Mouse (Mus musculus) forebrain, embryonic 12.5 days (tissue): ENCODE measurements around the gene Exosc5. TPM values are rescaled to one million over a fixed set of nuclear protein-coding genes. Genes with fewer than 3 reads are reported as not detected.

Source experiments
- ATAC-seq: fragments of 200-750 bp; cut with Nextera tagmentation; 2 replicates; pipeline ENCODE4 v1.8.0; 2017; ENCODE audit warnings: moderate TSS enrichment; ENCODE audit not compliant: low FRiP score
- H3K27ac ChIP-seq: fragments of 300-500 bp; sonication (generic); 2 replicates; pipeline ENCODE4 v1.5.1; 2016; ENCODE audit warnings: mild to moderate bottlenecking
- H3K27me3 ChIP-seq: fragments of 300-500 bp; sonication (generic); 2 replicates; pipeline ENCODE4 v1.6.1; 2016; ENCODE audit warnings: mild to moderate bottlenecking
- H3K36me3 ChIP-seq: fragments of 300-500 bp; sonication (generic); replicated peaks from 2 replicates; pipeline ENCODE4 v1.6.1; 2016; ENCODE audit warnings: mild to moderate bottlenecking
- H3K4me1 ChIP-seq: fragments of 300-500 bp; sonication (generic); 2 replicates; pipeline ENCODE4 v1.6.1; 2016
- H3K4me2 ChIP-seq: fragments of 300-500 bp; sonication (generic); 2 replicates; pipeline ENCODE4 v1.6.1; 2016; ENCODE audit warnings: mild to moderate bottlenecking, moderate library complexity
- H3K4me3 ChIP-seq: fragments of 300-500 bp; sonication (generic); replicated peaks from 2 replicates; pipeline ENCODE4 v1.5.1; 2016; ENCODE audit warnings: mild to moderate bottlenecking
- H3K9ac ChIP-seq: fragments of 300-500 bp; sonication (generic); 2 replicates; pipeline ENCODE4 v1.6.1; 2016; ENCODE audit warnings: mild to moderate bottlenecking
- H3K9me3 ChIP-seq: fragments of 300-500 bp; sonication (generic); 2 replicates; pipeline ENCODE4 v1.6.1; 2016
- WGBS: fragments of 180-500 bp; shearing (Covaris S2); methylation state at CpG from one replicate; pipeline ENCODE4 v1.1.7; 2016; 5-methylcytosine and 5-hydroxymethylcytosine counted together
- polyA plus RNA-seq: library from polyadenylated mRNA; unstranded; fragments of >200 nt; fragmentation: Nextera tagmentation; extraction: Ambion mirVana; gene quantifications from 2 replicates; pipeline ENCODE4 v1.2.1, GENCODE M21; 2016

Gene Exosc5
- polyA plus RNA-seq, 1 experiment from 2014 or later: 51.1 TPM

DNA sequence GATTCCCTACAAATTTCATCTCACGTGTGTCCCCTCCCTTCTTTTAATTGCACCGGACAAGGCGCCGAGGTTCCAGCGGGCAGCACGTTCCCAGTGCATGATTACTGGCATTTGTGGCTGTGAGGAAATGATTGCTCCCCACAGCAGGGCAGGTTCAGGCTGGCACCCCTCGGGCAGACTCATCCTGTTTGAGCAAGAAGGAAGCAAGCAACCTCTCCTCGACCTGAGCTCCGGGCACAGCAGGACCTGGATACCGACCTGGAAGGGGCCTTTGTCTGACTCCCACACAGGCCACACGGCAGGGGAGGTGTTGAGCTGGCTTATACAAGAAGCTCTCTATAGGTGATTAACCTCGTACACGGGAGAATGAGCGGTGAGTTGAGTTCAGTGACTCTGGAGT lies 13.9 kb upstream of the Exosc5 start:
- Histone ChIP-seq H3K9me3 (no peaks in the 10 kb centered on the region), H3K4me3 (no peak overlapping the region), H3K4me1 (peaks cover 4% of the 10 kb centered on the region; the same call in 1 of the 2 replicates), H3K36me3 (no peaks in the 10 kb centered on the region), H3K27me3 (no peaks in the 10 kb centered on the region), H3K9ac (no peak overlapping the region), H3K4me2 (no peak overlapping the region), H3K27ac (no peak overlapping the region)
- no peak for ATAC-seq
- WGBS: 35% methylated on average over 14 of the region's 14 CpGs

DNA sequence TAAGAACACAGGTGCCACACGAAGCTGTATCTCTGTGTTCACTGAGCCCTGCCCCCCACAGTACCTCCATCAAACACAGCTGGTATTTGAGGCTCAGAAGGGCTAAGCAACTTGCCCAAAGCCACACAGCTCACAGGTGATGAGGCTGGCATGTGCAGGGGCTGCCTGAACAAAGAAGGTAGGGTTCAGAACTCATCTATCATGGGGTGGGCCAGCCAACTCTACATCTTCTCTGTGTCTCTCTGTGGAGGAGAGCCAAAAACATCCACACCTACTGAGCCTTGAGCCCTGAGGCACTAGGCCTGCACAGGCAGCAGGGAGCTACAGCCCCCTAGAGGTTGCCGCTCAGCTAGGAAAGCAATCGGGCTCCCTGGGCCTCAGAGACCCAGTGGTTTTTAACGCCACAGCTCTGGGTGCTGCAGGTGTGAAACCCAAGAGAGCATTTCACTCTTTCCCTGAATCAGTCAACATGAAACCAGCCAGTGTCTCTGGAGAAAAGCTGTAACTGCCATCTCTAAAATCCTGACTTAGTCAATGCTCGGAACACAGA lies 11.3 kb upstream of the Exosc5 start:
- Histone ChIP-seq H3K4me2 (no peak overlapping the region), H3K27me3 (no peaks in the 10 kb centered on the region), H3K4me1 (peaks cover 4% of the 10 kb centered on the region; the same call in 1 of the 2 replicates), H3K9me3 (no peaks in the 10 kb centered on the region), H3K27ac (no peak overlapping the region), H3K9ac (no peak overlapping the region), H3K4me3 (no peak overlapping the region), H3K36me3 (no peaks in the 10 kb centered on the region)
- ATAC-seq: no peak
- 63% methylated on average over 5 of the region's 5 CpGs for WGBS

DNA sequence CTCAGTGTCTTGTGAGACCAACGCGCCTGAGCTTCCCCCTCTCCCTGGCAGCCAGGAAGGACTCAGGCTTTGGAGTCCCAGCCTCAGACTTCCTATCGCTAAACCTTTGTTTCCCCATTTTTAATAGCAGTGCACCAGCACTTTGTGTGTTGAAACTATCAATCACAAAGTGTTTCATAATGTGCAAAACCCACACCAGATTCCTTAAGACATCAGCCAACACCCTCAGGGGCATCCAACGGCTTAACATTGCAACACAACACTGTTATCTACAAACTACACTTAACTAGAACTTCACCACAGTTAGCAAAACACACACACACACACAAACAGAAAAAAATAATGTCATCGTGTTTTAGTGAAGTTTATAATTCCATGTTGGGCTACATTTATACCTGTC lies 9.1 kb upstream of the Exosc5 start:
- H3K9me3 ChIP-seq: no peaks in the 10 kb centered on the region
- H3K27me3 ChIP-seq: no peaks in the 10 kb centered on the region
- no peak overlapping the region for H3K9ac ChIP-seq
- H3K27ac ChIP-seq: no peak overlapping the region
- no peak overlapping the region for H3K4me2 ChIP-seq
- no peaks in the 10 kb centered on the region for H3K36me3 ChIP-seq
- no peak for ATAC-seq
- H3K4me1 ChIP-seq: peaks cover 4% of the 10 kb centered on the region; the same call in 1 of the 2 replicates
- WGBS: 80% methylated on average over 5 of the region's 5 CpGs
- H3K4me3 ChIP-seq: no peak overlapping the region

DNA sequence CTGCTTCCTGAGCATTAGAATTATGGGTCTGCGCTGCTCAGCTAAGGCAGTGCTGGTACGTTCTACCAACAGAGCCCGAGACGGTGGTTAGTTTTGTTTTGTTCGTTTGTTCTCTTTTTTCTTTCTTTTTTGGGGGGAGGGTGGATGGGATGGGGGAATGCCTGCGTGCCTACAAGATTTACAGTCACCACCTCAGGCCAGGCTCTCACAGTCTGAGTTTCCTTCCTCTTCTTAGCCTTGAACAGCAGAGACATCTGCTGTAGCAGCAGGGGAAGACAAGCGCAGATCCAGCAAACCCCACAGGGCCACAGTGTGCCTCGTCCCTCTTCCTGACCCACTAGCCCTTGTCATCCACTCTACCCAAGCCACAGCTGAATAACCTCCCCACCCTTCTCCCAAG lies 7.7 kb upstream of the Exosc5 start:
- 94% methylated on average over 8 of the region's 8 CpGs for WGBS
- ATAC-seq: no peak
- Histone ChIP-seq H3K9me3 (no peaks in the 10 kb centered on the region), H3K36me3 (no peaks in the 10 kb centered on the region), H3K27me3 (no peaks in the 10 kb centered on the region), H3K27ac (no peak overlapping the region), H3K4me2 (no peak overlapping the region), H3K4me3 (no peak overlapping the region), H3K4me1 (peaks cover 4% of the 10 kb centered on the region; the same call in 1 of the 2 replicates), H3K9ac (no peak overlapping the region)

DNA sequence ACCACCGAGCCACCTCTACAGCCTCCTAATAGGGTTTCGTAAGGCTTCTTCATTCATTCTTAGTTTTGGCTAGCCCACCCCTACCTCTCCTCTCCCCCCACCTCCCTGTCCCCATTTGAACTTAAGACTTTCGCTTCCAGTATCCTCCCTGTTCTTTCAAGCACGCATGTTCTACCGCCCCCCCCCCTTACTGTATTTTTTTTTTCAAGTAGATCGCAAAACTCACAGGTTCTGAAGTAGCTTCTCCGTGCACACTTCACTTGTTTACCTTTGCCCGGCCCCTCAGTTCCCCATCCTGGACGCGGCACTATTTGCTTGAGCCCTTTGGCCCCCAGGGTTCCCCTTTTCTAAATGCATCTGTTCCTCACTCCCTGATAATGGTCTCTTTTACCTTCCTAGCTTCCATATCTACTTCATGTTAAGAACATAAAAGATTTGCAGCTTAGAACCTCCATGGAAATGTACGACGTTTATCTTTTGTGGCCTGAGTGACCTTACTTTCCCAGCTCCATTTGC lies 6.7 kb upstream of the Exosc5 start:
- Histone ChIP-seq H3K27ac (no peak overlapping the region), H3K27me3 (no peaks in the 10 kb centered on the region), H3K9me3 (no peaks in the 10 kb centered on the region), H3K9ac (no peak overlapping the region), H3K4me2 (no peak overlapping the region), H3K4me1 (peaks cover 8% of the 10 kb centered on the region; the same call in 1 of the 2 replicates), H3K4me3 (no peak overlapping the region), H3K36me3 (no peaks in the 10 kb centered on the region)
- no peak for ATAC-seq
- WGBS: 93% methylated on average over 12 of the region's 12 CpGs

DNA sequence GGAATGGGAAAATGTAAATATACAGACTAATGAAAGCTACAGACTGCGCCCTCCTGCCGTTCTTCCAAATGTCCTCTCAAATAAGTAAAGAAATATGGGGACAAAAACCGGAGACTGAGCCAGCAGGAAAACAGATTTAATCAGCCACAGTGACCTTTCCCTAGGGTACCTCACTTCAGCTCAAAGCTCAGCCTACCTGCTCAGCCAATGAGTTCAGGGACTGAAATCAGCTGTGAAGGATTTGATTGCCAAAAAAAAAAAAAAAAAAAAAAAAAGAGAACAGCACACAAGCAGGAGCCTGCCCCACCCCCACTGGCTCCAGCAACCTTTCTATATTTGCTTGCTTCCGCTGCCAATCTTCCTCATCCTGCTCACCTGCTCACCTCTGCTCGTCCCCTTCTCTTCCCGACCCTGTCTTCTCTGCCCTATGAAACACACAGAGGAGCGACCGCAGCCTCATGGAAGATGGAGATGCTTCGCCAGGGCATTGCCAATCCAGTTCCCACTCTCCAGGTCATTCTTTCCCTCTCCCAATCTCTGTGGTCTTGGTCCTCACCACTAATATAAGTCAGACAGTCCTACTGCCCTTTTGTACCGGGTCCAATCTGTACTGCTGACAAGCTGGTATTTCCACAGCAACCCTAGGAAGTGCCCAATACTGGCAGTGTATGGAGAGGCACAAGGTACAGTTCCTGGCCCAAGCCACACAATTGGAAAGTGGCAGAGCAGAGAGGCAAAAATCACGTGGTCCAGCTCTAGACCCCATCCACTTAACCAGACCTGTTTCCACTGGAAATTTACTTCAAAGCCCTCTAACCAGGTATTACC lies 3.1 kb upstream of the Exosc5 start:
- H3K27ac ChIP-seq: no peak overlapping the region
- no peak overlapping the region for H3K9ac ChIP-seq
- ATAC-seq: no peak
- H3K36me3 ChIP-seq: no peaks in the 10 kb centered on the region
- no peak overlapping the region for H3K4me2 ChIP-seq
- no peak overlapping the region for H3K4me3 ChIP-seq
- peaks cover 23% of the 10 kb centered on the region for H3K4me1 ChIP-seq
- no peaks in the 10 kb centered on the region for H3K27me3 ChIP-seq
- no peaks in the 10 kb centered on the region for H3K9me3 ChIP-seq
- 85% methylated on average over 11 of the region's 11 CpGs for WGBS

DNA sequence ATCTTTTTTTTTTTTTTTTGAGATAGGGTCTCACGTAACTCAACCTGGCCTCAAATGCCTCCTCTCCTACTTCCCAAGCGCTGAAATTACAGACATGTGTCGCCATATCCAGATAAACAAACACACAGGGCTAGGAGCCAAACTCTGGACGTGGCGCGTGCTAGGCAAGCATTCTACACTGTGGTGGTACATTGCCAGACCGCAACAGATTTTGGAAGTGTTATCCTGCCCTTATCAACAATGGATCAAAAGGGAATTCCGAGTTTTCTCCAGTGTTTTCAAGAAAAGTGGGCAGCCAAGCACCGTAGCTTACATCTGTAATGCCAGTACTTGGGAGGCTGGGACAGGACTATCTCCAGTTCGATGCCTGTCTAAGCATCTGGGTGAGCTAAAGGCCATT lies 1.2 kb upstream of the Exosc5 start:
- H3K9ac ChIP-seq: peak overlapping the region; percentile 53
- H3K4me2 ChIP-seq: peak overlapping the region; percentile 73
- H3K36me3 ChIP-seq: no peaks in the 10 kb centered on the region
- 42% methylated on average over 10 of the region's 10 CpGs for WGBS
- H3K4me1 ChIP-seq: peaks cover 23% of the 10 kb centered on the region
- H3K27me3 ChIP-seq: no peaks in the 10 kb centered on the region
- H3K9me3 ChIP-seq: no peaks in the 10 kb centered on the region
- H3K4me3 ChIP-seq: peak overlapping the region; percentile 66
- no peak overlapping the region for H3K27ac ChIP-seq
- ATAC-seq: no peak

DNA sequence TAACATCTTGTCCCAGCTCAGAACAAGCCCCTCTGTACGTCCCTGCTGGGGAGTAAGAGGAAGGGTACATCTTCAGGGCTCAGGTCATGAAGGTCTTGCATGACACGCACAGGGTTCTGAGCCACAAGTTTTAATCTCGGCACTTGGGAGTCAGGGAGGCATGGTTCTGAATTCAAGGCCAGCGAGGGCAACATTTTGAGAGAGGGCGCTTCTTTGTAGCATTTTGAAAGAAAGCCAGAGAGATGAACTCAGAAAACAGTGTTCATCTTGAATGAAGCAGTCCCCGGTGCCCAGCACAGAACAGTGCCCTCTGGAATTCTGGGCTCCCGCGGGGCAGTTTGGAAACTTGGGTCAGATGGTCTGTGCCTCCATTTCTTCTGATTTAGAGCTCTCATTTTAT lies 7.4 kb downstream of the Exosc5 start:
- WGBS: 95% methylated on average over 8 of the region's 8 CpGs
- ATAC-seq: no peak
- Histone ChIP-seq H3K27me3 (no peaks in the 10 kb centered on the region), H3K4me2 (no peak overlapping the region), H3K27ac (no peak overlapping the region), H3K4me3 (no peak overlapping the region), H3K4me1 (no peaks in the 10 kb centered on the region), H3K36me3 (peaks cover 49% of the 10 kb centered on the region), H3K9me3 (no peaks in the 10 kb centered on the region), H3K9ac (no peak overlapping the region)

DNA sequence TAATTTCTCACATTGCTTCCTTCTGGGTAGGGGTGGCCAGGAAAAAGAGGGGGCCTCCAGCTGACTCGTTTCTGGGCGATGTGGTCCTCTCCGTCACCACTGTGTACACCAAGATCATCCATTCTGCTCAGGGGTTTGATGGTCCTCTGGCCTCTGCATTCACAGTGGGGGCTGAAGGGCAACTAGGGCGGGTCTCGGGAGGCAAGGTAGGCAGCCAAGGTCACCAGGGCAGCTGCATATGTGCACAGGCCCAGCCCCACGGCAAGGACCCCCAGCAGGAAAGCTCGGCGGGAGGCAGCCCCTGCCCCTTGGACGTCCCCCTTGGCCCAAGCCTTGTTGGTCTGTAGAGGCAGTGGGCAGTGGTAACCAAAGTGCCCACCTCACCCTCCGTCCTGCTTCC lies 10.2 kb downstream of the Exosc5 start:
- no peak for ATAC-seq
- Histone ChIP-seq H3K4me1 (no peaks in the 10 kb centered on the region), H3K27ac (no peak overlapping the region), H3K36me3 (peaks cover 38% of the 10 kb centered on the region), H3K27me3 (peaks cover 13% of the 10 kb centered on the region), H3K4me2 (no peak overlapping the region), H3K4me3 (no peak overlapping the region), H3K9ac (no peak overlapping the region), H3K9me3 (no peaks in the 10 kb centered on the region)
- 86% methylated on average over 10 of the region's 10 CpGs for WGBS

DNA sequence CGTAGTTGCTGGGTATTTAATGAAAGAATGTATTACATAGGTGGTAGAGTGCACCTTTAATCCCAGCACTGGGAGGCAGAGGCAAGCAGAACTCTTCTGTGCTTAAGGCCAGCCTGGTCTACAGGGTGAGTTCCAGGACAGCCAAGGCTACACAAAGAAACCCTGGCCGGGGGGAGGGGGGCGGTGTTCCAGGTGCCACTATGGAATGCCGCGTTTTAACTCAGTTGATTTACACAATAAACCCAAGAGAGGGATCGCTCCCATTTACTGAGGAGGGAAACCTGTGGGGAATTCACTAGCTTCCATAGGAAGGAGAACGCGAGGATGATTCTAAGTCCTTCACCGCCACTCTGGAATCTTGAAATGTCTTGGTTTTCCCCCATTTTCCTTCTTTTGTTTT lies 10.7 kb downstream of the Exosc5 start:
- no peak for ATAC-seq
- no peaks in the 10 kb centered on the region for H3K9me3 ChIP-seq
- no peak overlapping the region for H3K4me3 ChIP-seq
- peaks cover 4% of the 10 kb centered on the region; the same call in 1 of the 2 replicates for H3K4me1 ChIP-seq
- peaks cover 34% of the 10 kb centered on the region for H3K36me3 ChIP-seq
- no peak overlapping the region for H3K4me2 ChIP-seq
- H3K9ac ChIP-seq: no peak overlapping the region
- WGBS: 82% methylated on average over 9 of the region's 9 CpGs
- H3K27me3 ChIP-seq: peaks cover 18% of the 10 kb centered on the region
- H3K27ac ChIP-seq: no peak overlapping the region

DNA sequence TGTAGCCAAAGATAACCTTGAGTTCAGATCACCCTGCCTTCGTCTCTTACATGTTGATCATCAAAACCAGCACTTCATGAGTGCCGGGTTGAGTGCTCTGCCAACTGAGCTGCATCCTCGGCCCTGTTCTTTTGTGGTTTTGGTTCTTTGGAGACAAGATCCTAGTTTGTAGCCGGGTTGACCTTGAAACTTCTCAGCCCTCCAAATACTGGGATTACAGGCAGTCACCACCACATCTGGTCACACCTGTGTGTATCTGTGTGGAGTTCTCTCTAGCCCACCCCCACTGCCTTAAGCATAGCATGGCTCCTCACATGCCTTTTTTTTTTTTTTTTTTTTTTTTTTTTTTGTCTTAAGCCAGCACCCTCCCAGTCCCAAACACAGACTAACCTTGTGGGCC lies 11.1 kb downstream of the Exosc5 start:
- Histone ChIP-seq H3K4me2 (no peak overlapping the region), H3K9me3 (no peaks in the 10 kb centered on the region), H3K27me3 (peaks cover 23% of the 10 kb centered on the region), H3K4me1 (peaks cover 8% of the 10 kb centered on the region), H3K36me3 (peaks cover 29% of the 10 kb centered on the region), H3K27ac (no peak overlapping the region), H3K9ac (no peak overlapping the region), H3K4me3 (no peak overlapping the region)
- no peak for ATAC-seq
- 87% methylated on average over 4 of the region's 4 CpGs for WGBS

DNA sequence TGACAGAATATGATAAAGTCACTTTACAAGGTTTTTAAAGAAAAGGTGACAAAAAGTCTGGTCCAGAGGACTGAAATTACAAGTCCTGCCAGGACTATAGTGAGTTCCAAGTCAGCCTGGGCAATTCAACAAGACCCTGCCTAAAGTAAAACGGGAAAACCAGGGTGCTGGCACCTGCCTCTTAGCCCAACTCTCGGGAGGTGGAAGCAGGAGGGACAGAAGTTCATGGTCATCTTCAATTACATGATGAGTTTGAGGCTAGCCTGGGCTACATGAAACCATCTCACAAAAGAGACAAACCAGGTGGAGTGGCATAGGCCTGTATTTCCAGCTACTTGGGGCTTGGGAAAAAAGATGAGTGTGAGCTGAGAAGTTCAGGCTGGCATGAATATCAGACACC lies 12.7 kb downstream of the Exosc5 start:
- no peak for ATAC-seq
- H3K4me1 ChIP-seq: peaks cover 9% of the 10 kb centered on the region
- H3K27ac ChIP-seq: no peak overlapping the region
- 86% methylated on average over 2 of the region's 2 CpGs for WGBS
- no peaks in the 10 kb centered on the region for H3K9me3 ChIP-seq
- no peak overlapping the region for H3K4me2 ChIP-seq
- H3K27me3 ChIP-seq: peaks cover 38% of the 10 kb centered on the region
- H3K4me3 ChIP-seq: no peak overlapping the region
- H3K36me3 ChIP-seq: peaks cover 18% of the 10 kb centered on the region
- no peak overlapping the region for H3K9ac ChIP-seq

DNA sequence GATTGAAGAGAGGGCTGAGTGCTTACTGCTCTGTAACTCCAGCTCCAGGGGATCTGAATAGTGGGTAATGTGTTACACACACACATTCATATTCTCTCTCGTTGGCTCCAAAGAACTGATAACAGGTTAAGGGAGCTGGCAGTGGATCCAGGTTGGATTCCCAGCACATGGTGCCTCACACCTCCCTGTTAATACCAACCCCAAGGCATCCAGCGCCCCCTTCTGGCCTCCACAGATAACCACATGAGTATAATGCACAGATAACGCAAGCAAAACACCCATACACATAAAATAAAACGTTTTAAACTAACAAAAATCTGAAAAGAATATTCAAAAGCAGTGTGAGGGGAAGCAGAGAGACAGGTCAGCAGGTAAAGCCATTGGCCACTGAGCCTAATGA lies 13.5 kb downstream of the Exosc5 start:
- no peak for ATAC-seq
- Histone ChIP-seq H3K4me3 (no peak overlapping the region), H3K27me3 (peaks cover 42% of the 10 kb centered on the region), H3K36me3 (peaks cover 15% of the 10 kb centered on the region), H3K9me3 (no peaks in the 10 kb centered on the region), H3K9ac (no peak overlapping the region), H3K27ac (no peak overlapping the region), H3K4me1 (peaks cover 9% of the 10 kb centered on the region), H3K4me2 (no peak overlapping the region)
- 55% methylated on average over 4 of the region's 4 CpGs for WGBS
